17 mouse cellular contexts compared by ENCODE assay signal in the genomic region with DNA sequence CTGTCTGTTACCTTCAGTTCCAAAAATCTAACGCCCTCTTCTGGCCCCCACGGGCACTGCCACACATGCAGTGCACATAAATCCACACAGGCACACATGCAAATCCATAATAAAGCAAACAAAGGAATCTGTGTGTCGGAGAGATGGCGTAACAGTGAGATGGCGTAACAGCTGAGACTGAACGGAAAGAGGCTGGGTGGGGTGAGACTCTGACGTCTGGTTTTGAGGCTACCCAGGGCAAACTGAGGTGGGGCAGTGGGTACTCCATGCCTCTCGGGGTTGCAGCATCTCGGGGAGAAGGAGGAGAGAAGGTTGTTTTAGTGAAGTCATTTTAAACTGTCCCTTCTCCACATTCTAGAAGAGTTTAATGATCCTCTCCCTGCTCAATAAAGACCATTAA. TPM values are rescaled to one million over a fixed set of nuclear protein-coding genes. Genes with fewer than 3 reads are reported as not detected.
A peak's percentile ranks its signal among the peaks of the same experiment; 100 is the strongest.
DNase-seq lines count a peak whose midpoint lies in the region; ATAC-seq and TF ChIP-seq lines count a peak whose summit lies in the region.
"Had no signal": no experiment of that assay in that cellular context is flagged by ENCODE, and none has a peak within 500 bp of the region (broad histone marks: within the 10 kb centered on the region; RNA-seq: fewer than 3 reads in every experiment).

No protein-coding gene starts in this region.

- no peak overlapping the region for H3K27ac ChIP-seq in midbrain, embryonic 11.5 days (ENCODE audit: low read depth, low read length)
- H3K27ac ChIP-seq in midbrain, embryonic 13.5 days = no peak overlapping the region
- H3K27ac ChIP-seq in bone marrow macrophage, adult 2 months (ENCODE audit: insufficient read depth, low read depth, low read length) = no peak overlapping the region
- H3K27ac ChIP-seq: embryonic facial prominence, embryonic 15.5 days; forebrain, embryonic 12.5 days; hindbrain, embryonic 15.5 days; liver, embryonic 15.5 days; midbrain, embryonic 12.5 days had no signal

- no peak overlapping the region for H3K4me3 ChIP-seq in midbrain, embryonic 11.5 days (ENCODE audit: low read depth, low read length)
- no peak overlapping the region for H3K4me3 ChIP-seq in midbrain, embryonic 13.5 days (replicated peaks)
- H3K4me3 ChIP-seq in bone marrow macrophage, adult 2 months (ENCODE audit: insufficient read depth, low read length) = no peak overlapping the region
- H3K4me3 ChIP-seq: embryonic facial prominence, embryonic 15.5 days; forebrain, embryonic 12.5 days; hindbrain, embryonic 15.5 days; liver, embryonic 15.5 days; midbrain, embryonic 12.5 days had no signal

- H3K36me3 ChIP-seq in midbrain, embryonic 11.5 days (ENCODE audit: control insufficient read depth, insufficient read depth, low read length) = no peaks in the 10 kb centered on the region
- peaks cover 38% of the 10 kb centered on the region for H3K36me3 ChIP-seq in midbrain, embryonic 13.5 days
- H3K36me3 ChIP-seq: liver, embryonic 15.5 days had no signal

- WGBS in midbrain, embryonic 11.5 days = 95% methylated on average over 9 of the region's 9 CpGs
- WGBS in midbrain, embryonic 13.5 days = 95% methylated on average over 9 of the region's 9 CpGs

- no peaks in the 10 kb centered on the region; the same call in 1 of the 2 replicates for H3K9me3 ChIP-seq in midbrain, embryonic 11.5 days (ENCODE audit: control insufficient read depth, low read length)
- no peaks in the 10 kb centered on the region for H3K9me3 ChIP-seq in midbrain, embryonic 13.5 days
- H3K9me3 ChIP-seq: embryonic facial prominence, embryonic 15.5 days; forebrain, embryonic 12.5 days; hindbrain, embryonic 15.5 days; liver, embryonic 15.5 days; midbrain, embryonic 12.5 days had no signal

- no peak overlapping the region for H3K9ac ChIP-seq in midbrain, embryonic 11.5 days (ENCODE audit: low read length)
- no peak overlapping the region for H3K9ac ChIP-seq in midbrain, embryonic 13.5 days (replicated peaks)
- H3K9ac ChIP-seq: embryonic facial prominence, embryonic 15.5 days; forebrain, embryonic 12.5 days; hindbrain, embryonic 15.5 days; liver, embryonic 15.5 days; midbrain, embryonic 12.5 days had no signal

- H3K4me1 ChIP-seq in midbrain, embryonic 11.5 days (ENCODE audit: control insufficient read depth, insufficient read depth, low read length) = no peaks in the 10 kb centered on the region; the same call in 1 of the 2 replicates
- peaks cover 18% of the 10 kb centered on the region for H3K4me1 ChIP-seq in midbrain, embryonic 13.5 days (replicated peaks)
- H3K4me1 ChIP-seq in bone marrow macrophage, adult 2 months (ENCODE audit: control insufficient read depth, insufficient read depth, low read length) = peaks cover 17% of the 10 kb centered on the region
- H3K4me1 ChIP-seq: liver, embryonic 15.5 days had no signal

- DNase-seq in midbrain, embryonic 11.5 days (ENCODE audit: low spot score, missing footprints) = peak; percentile 68
- peak; percentile 69 for DNase-seq in lung, postnatal 36 days
- no peak for DNase-seq in frontal cortex, adult 2 months (ENCODE audit: extremely low spot score in 1 of 2, low spot score in 1 of 2)
- DNase-seq in right cerebral cortex, postnatal 4 days = no peak
- no peak for DNase-seq in cerebellum, postnatal 36 days
- DNase-seq: cerebellum, adult 18-20 months; heart, postnatal 14 days; kidney, adult 18-20 months; kidney, postnatal 36 days; thymus, adult 18-20 months had no signal

- no peak for TF ChIP-seq POLR2A in bone marrow macrophage, adult 2 months (IDR thresholded peaks at IDR 0.05; ENCODE audit: borderline replicate concordance, low read depth, low read length)

- TF ChIP-seq CTCF in bone marrow macrophage, adult 2 months (IDR thresholded peaks at IDR 0.05; ENCODE audit: low read depth, low read length) = 0 out of 2 replicates have a peak, but pooled peaks have one; percentile 24

- H3K27me3 ChIP-seq in midbrain, embryonic 11.5 days (ENCODE audit: control insufficient read depth, insufficient read depth, low read length) = no peaks in the 10 kb centered on the region
- H3K27me3 ChIP-seq in midbrain, embryonic 13.5 days = no peaks in the 10 kb centered on the region
- H3K27me3 ChIP-seq: embryonic facial prominence, embryonic 15.5 days; forebrain, embryonic 12.5 days; hindbrain, embryonic 15.5 days; liver, embryonic 15.5 days; midbrain, embryonic 12.5 days had no signal

- no peak overlapping the region for H3K4me2 ChIP-seq in midbrain, embryonic 11.5 days
- H3K4me2 ChIP-seq in midbrain, embryonic 13.5 days (replicated peaks) = no peak overlapping the region
- H3K4me2 ChIP-seq: embryonic facial prominence, embryonic 15.5 days; forebrain, embryonic 12.5 days; hindbrain, embryonic 15.5 days; liver, embryonic 15.5 days; midbrain, embryonic 12.5 days had no signal

- no peak for ATAC-seq in midbrain, embryonic 11.5 days (ENCODE audit: low FRiP score)
- ATAC-seq in midbrain, embryonic 13.5 days = no peak

RNA-seq across cellular contexts. Expression of gene Klhl2, which starts 20.4 kb away (rescaled TPM):
- polyA plus RNA-seq in midbrain, embryonic 11.5 days (2014; fragmentation: Nextera tagmentation; extraction: Ambion mirVana) = 18.9 and 19.4 TPM in 2 replicates
- 17.2 and 20.7 TPM in 2 replicates for polyA plus RNA-seq in midbrain, embryonic 13.5 days (2015; fragmentation: Nextera tagmentation; extraction: Ambion mirVana)
- polyA plus RNA-seq in bone marrow macrophage, adult 2 months (2012; ENCODE audit: insufficient read depth, insufficient read length, missing spikeins) = 11.5 and 12.0 TPM in 2 replicates
- 107 and 113 TPM in 2 replicates for polyA plus RNA-seq in frontal cortex, adult 2 months (2012; rRNA removed)

Comparison
In these comparisons a context has a peak if more than half of its experiments do, and no peak if none do; other contexts are left out.
1. DNase-seq: peak in midbrain, embryonic 11.5 days (single experiment) and lung, postnatal 36 days (single experiment); none in frontal cortex, adult 2 months (0 of 2), right cerebral cortex, postnatal 4 days (single experiment) and cerebellum, postnatal 36 days (0 of 2).